Mouse (Mus musculus) hindbrain, embryonic 11.5 days (tissue): ENCODE measurements at regions not wholly inside any gene's neighbourhood (a gene's known extent, or its start where the extent isn't known, plus 50 kb on each side); places are given as distances from the start of the nearest gene placed in this dataset.

Experiments used
- ATAC-seq: fragments of 200-750 bp; cut with Nextera tagmentation; 2 replicates; pipeline ENCODE4 v1.8.0; 2017; ENCODE audit warnings: mild to moderate bottlenecking, moderate TSS enrichment, moderate library complexity; ENCODE audit not compliant: low FRiP score
- DNase-seq: peaks from one replicate; pipeline ENCODE4 v3.0.0-alpha.2; 2015; ENCODE audit warnings: low spot score
- H3K27ac ChIP-seq: fragments of 300-500 bp; sonication (generic); 2 replicates; pipeline ENCODE4 v1.5.1; 2014; ENCODE audit warnings: mild to moderate bottlenecking, low read depth, low read length
- H3K27me3 ChIP-seq: fragments of 300-500 bp; sonication (generic); 2 replicates; pipeline ENCODE4 v1.6.1; 2014; ENCODE audit warnings: mild to moderate bottlenecking, low read length, moderate library complexity, mixed read lengths; ENCODE audit not compliant: control insufficient read depth, insufficient read depth
- H3K36me3 ChIP-seq: fragments of 300-500 bp; sonication (generic); 2 replicates; pipeline ENCODE4 v1.6.1; 2014; ENCODE audit warnings: mild to moderate bottlenecking, low read length, moderate library complexity, mixed read lengths; ENCODE audit not compliant: control insufficient read depth, insufficient read depth
- H3K4me1 ChIP-seq: fragments of 300-500 bp; sonication (generic); replicated peaks from 2 replicates; pipeline ENCODE4 v1.6.1; 2014; ENCODE audit warnings: low read length, mixed read lengths; ENCODE audit not compliant: control insufficient read depth, insufficient read depth
- H3K4me2 ChIP-seq: fragments of 300-500 bp; sonication (generic); replicated peaks from 2 replicates; pipeline ENCODE4 v1.6.1; 2014; ENCODE audit warnings: mild to moderate bottlenecking, low read depth, low read length
- H3K4me3 ChIP-seq: fragments of 300-500 bp; sonication (generic); 2 replicates; pipeline ENCODE4 v1.5.1; 2014; ENCODE audit warnings: low read depth, low read length
- H3K9ac ChIP-seq: fragments of 300-500 bp; sonication (generic); 2 replicates; pipeline ENCODE4 v1.6.1; 2014; ENCODE audit warnings: low read depth, low read length
- H3K9me3 ChIP-seq: fragments of 300-500 bp; sonication (generic); 2 replicates; pipeline ENCODE4 v1.6.1; 2016; ENCODE audit warnings: low read length; ENCODE audit not compliant: control insufficient read depth
- WGBS: fragments of 180-500 bp; shearing (Covaris S2); extraction: QIAGEN DNeasy Blood & Tissue Kit; methylation state at CpG from one replicate; pipeline ENCODE4 v1.1.7; 2014; 5-methylcytosine and 5-hydroxymethylcytosine counted together

DNA sequence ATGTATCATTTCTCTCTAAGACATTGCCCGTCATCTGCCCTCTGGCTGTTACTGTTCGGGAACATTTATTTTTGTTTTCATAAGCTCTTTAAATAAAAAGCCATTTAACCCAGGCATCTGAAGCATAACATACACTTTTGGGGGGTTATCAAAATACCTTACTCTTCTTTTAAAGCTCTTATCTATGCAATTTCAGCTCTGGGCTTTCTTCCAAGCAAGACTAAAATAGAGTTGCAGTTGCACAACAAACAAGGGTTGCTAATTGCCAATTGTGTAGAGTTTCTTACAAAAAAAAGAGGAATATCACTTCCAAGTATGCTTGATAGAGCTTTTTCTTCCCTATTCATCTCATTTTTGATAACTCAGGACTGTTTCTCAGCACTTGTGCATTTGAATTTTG, 277.6 kb downstream of the Cdh9 start:
- H3K4me2 ChIP-seq = no peak overlapping the region
- H3K36me3 ChIP-seq = no peaks in the 10 kb centered on the region
- H3K9me3 ChIP-seq = no peaks in the 10 kb centered on the region
- no peak for DNase-seq
- WGBS = 85% methylated on average over 2 of the region's 2 CpGs
- no peak overlapping the region for H3K27ac ChIP-seq
- ATAC-seq = no peak
- H3K4me3 ChIP-seq = no peak overlapping the region
- H3K9ac ChIP-seq = no peak overlapping the region
- H3K4me1 ChIP-seq = no peaks in the 10 kb centered on the region
- H3K27me3 ChIP-seq = no peaks in the 10 kb centered on the region

DNA sequence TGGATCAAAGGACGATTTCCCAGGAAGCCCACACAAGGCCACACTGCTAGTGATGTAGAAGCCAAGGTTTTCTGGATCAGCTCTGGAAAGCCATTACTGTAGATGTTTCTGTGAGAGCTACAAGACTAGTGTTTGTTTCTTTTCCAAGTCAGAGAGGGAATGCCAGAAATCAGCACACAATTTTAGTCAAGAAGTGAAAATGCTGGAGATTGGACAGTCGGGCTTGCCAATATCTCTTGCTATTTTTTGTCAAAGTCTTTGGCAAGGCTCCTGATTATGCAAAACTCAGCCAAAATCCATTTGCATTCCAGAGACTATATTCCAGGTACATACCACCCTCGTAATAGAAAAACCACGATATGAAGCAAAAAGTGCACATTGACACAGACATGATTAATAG, 279.3 kb downstream of the Cdh9 start:
- H3K4me1 ChIP-seq = no peaks in the 10 kb centered on the region
- DNase-seq (no peak), ATAC-seq (no peak)
- no peaks in the 10 kb centered on the region for H3K36me3 ChIP-seq
- WGBS = 95% methylated on average over 4 of the region's 4 CpGs
- no peak overlapping the region for H3K4me3 ChIP-seq
- H3K9ac ChIP-seq = no peak overlapping the region
- no peak overlapping the region for H3K27ac ChIP-seq
- H3K27me3 ChIP-seq = no peaks in the 10 kb centered on the region
- H3K4me2 ChIP-seq = no peak overlapping the region
- no peaks in the 10 kb centered on the region for H3K9me3 ChIP-seq

DNA sequence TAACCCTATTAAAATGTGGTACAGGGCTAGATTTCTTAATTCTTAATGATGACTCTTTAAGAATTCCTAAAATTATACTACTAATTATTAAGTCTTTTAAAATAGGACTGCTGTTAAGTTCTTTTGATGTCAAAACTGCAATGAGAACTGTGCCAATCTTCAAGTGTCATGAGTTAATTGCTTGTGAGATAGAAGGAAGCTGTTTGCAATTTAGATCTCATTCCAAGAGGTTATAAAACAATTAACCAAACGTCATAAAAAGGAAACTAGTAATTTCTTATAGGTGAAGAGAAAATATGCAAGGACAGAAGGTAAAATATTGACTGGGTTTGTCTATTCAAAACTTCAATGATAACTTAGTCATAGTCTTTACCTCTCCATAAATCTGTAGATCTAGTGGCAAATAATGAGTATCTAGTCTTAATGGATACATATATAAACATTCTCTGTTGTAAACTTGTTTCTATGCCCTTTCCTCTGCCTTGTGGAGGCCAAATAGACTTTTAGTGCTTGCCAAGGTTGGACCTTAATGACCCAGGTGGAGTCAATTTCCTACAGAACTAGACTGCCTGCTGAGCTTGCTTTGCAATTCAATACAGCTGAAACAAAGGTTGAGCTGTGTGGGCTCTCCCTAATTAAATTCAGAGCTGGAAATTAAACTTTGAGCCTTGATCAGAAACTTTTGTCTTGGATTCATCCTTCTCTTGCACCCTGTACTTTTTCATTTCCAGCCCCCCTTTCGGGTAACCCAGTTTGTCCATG, 320.5 kb downstream of the Cdh9 start:
- Histone ChIP-seq H3K4me1 (no peaks in the 10 kb centered on the region), H3K27me3 (no peaks in the 10 kb centered on the region), H3K36me3 (no peaks in the 10 kb centered on the region), H3K9ac (no peak overlapping the region), H3K27ac (no peak overlapping the region), H3K4me2 (no peak overlapping the region), H3K4me3 (no peak overlapping the region), H3K9me3 (no peaks in the 10 kb centered on the region)
- WGBS = 48% methylated on average over 2 of the region's 2 CpGs
- ATAC-seq (no peak), DNase-seq (no peak)

DNA sequence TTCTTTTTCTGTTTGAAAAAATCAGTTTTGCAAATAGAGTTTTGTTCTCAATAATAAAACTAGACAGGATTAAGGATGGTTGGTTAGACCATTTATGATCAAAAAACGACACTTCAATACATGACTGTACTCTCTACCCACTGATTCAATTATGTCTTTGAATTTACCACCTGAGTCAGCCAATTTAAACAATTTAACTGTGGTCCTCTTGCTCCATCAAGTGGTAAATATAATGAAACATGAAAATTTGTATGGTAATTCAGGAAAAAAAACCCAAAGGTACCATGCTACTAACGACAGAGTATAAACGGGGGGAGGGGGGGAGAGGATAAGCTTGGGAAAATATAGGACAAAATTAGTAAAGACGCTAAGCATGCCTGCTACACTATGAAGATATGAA, 341.2 kb downstream of the Cdh9 start:
- ATAC-seq = no peak
- Histone ChIP-seq H3K4me2 (no peak overlapping the region), H3K27ac (no peak overlapping the region), H3K27me3 (no peaks in the 10 kb centered on the region), H3K4me3 (no peak overlapping the region), H3K4me1 (no peaks in the 10 kb centered on the region), H3K36me3 (no peaks in the 10 kb centered on the region), H3K9ac (no peak overlapping the region), H3K9me3 (no peaks in the 10 kb centered on the region)
- DNase-seq = no peak
- 74% methylated on average over 4 of the region's 4 CpGs for WGBS

DNA sequence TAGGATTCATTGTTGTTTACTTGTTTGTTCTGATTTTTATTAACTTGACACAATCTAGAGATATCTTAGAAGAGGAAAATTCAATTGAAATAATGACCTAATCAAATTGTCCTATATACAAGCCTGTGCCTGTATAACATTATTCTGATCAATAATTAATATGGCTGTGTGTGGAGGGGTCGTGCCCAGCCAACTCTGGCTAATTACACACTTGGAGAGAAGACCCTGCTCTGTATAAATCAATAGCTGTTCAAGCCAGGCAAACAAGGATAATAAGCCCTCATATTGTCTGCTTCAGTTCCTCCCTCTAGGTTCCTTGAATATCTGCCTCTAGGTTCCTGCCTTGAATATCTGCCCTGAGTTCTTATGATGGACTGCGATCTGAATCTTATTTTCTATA, 355.5 kb downstream of the Cdh9 start:
- ATAC-seq = no peak
- no peaks in the 10 kb centered on the region for H3K27me3 ChIP-seq
- H3K9me3 ChIP-seq = no peaks in the 10 kb centered on the region
- no peak overlapping the region for H3K4me3 ChIP-seq
- no peaks in the 10 kb centered on the region for H3K4me1 ChIP-seq
- H3K36me3 ChIP-seq = no peaks in the 10 kb centered on the region
- DNase-seq = no peak
- no peak overlapping the region for H3K4me2 ChIP-seq
- H3K9ac ChIP-seq = no peak overlapping the region
- no peak overlapping the region for H3K27ac ChIP-seq
- WGBS = 77% methylated on average over 2 of the region's 2 CpGs

DNA sequence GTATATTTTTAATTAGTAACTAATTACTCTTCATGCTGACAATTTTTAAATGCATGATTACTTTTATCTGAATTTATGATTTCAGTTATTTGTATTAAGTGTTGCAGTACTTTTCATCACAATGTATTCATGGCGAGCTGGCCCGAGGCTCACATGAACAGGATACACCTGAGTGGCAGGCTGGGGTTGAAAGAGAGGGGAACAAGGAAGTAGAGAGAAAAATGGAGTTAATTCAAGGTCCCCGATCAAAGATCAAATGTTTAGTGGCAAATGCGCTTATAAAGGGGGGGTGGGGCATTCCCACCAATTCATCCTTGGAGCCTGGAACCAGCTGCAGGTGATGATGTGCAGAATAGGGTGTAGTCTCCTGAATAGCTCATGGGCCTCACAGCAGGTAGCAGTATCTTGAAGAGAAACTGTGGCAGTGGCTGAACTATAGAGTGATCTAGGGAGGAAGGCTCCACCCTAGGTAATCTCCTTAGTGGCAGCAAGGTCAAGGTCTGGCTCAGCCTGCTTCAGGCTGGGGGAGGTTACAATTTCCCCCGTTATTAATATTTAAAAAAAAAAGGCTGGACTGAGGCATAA, 360.2 kb downstream of the Cdh9 start:
- Histone ChIP-seq H3K9ac (no peak overlapping the region), H3K4me1 (no peaks in the 10 kb centered on the region), H3K4me2 (no peak overlapping the region), H3K36me3 (no peaks in the 10 kb centered on the region), H3K27me3 (no peaks in the 10 kb centered on the region), H3K9me3 (no peaks in the 10 kb centered on the region), H3K4me3 (no peak overlapping the region), H3K27ac (no peak overlapping the region)
- 92% methylated on average over 5 of the region's 5 CpGs for WGBS
- no peak for ATAC-seq
- DNase-seq = no peak

DNA sequence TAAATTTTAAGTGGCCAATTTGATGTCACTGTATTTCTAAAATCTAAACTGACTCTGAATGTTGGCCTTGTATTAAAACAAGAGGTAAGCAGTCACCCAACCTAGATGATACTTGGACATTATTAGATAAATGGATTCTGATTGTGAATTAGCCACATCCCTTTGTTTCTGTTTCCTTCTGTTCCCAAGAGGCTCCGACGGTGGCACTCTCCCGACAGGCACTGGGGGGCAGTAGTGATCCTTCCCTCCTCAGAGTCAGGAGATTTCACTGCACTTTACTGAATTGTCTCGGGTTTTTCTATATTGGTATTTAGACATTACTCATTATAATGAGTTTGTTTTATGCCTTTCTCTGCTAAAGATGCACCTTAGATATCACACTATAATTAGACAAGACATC, 370.4 kb downstream of the Cdh9 start:
- no peaks in the 10 kb centered on the region for H3K9me3 ChIP-seq
- H3K4me1 ChIP-seq = no peaks in the 10 kb centered on the region
- H3K36me3 ChIP-seq = no peaks in the 10 kb centered on the region
- H3K4me3 ChIP-seq = no peak overlapping the region
- H3K27ac ChIP-seq = no peak overlapping the region
- peak; percentile 83 for ATAC-seq
- 6% methylated on average over 4 of the region's 4 CpGs for WGBS
- H3K9ac ChIP-seq = no peak overlapping the region
- H3K27me3 ChIP-seq = no peaks in the 10 kb centered on the region
- no peak overlapping the region for H3K4me2 ChIP-seq
- DNase-seq = peak; percentile 72

DNA sequence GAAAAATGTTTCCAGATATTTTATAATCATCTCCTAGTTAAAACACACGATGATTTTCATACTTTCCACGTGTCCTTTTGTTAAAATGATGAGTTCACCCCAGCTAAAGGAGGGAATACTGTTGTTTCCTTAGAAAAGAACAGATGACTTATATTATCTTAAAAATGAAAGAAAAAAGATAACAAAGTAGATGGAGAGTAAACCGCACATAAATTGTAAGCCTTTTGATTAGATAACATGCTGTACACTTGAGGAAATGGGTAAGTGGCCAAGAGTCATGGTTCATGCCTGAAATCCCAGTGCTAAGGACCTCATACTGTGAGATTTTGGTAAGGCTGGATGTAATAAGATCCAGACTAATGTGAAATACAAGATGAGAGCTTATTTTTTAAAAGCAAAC, 372.6 kb downstream of the Cdh9 start:
- no peaks in the 10 kb centered on the region for H3K4me1 ChIP-seq
- H3K36me3 ChIP-seq = no peaks in the 10 kb centered on the region
- 86% methylated on average over 3 of the region's 3 CpGs for WGBS
- ATAC-seq = no peak
- no peaks in the 10 kb centered on the region for H3K9me3 ChIP-seq
- DNase-seq = no peak
- no peak overlapping the region for H3K4me2 ChIP-seq
- H3K27ac ChIP-seq = no peak overlapping the region
- H3K27me3 ChIP-seq = no peaks in the 10 kb centered on the region
- H3K4me3 ChIP-seq = no peak overlapping the region
- no peak overlapping the region for H3K9ac ChIP-seq

DNA sequence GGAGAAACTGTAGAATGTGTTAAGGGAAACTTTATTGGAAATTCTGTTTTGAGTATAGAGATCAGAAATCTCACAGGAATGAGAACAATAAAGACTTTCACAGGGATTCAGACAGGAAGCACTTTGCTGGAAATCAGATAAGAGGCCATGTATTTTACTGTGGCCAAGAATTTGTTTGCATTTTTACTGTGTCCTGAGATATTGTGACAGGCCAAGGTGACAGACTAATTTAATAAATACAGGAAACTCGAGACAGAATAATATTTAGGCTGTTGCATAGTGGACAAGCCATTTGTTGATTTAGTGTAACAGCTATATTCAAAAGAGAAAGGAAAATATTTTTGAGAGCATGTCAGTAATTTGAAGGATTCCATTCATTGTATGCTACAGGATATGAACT, 407.2 kb downstream of the Cdh9 start:
- H3K36me3 ChIP-seq = no peaks in the 10 kb centered on the region
- 65% methylated on average over 1 of the region's 1 CpGs for WGBS
- DNase-seq = no peak
- H3K9ac ChIP-seq = no peak overlapping the region
- ATAC-seq = no peak
- H3K27ac ChIP-seq = no peak overlapping the region
- H3K27me3 ChIP-seq = no peaks in the 10 kb centered on the region
- no peak overlapping the region for H3K4me2 ChIP-seq
- H3K4me3 ChIP-seq = no peak overlapping the region
- H3K9me3 ChIP-seq = no peaks in the 10 kb centered on the region
- no peaks in the 10 kb centered on the region for H3K4me1 ChIP-seq
